Mouse (Mus musculus) kidney, embryonic 16.5 days (tissue): ENCODE data around the gene Egfl7. TPM values are rescaled to one million over a fixed set of nuclear protein-coding genes. Genes with fewer than 3 reads are reported as not detected.

ENCODE experiments used
- ATAC-seq: fragments of 200-750 bp; cut with Nextera tagmentation; 2 replicates; pipeline ENCODE4 v1.8.0; 2017; ENCODE audit warnings: moderate TSS enrichment; ENCODE audit not compliant: low FRiP score, low TSS enrichment
- H3K27ac ChIP-seq: fragments of 300-500 bp; sonication (generic); 2 replicates; pipeline ENCODE4 v1.5.1; 2014; ENCODE audit warnings: low read length
- H3K27me3 ChIP-seq: fragments of 300-500 bp; sonication (generic); 2 replicates; pipeline ENCODE4 v1.6.1; 2014; ENCODE audit warnings: low read length, control low read depth, mixed read lengths; ENCODE audit not compliant: insufficient read depth
- H3K36me3 ChIP-seq: fragments of 300-500 bp; sonication (generic); 2 replicates; pipeline ENCODE4 v1.6.1; 2014; ENCODE audit warnings: low read length, control low read depth, mixed read lengths; ENCODE audit not compliant: insufficient read depth
- H3K4me1 ChIP-seq: fragments of 300-500 bp; sonication (generic); 2 replicates; pipeline ENCODE4 v1.6.1; 2014; ENCODE audit warnings: low read length, control low read depth, mixed read lengths; ENCODE audit not compliant: insufficient read depth
- H3K4me2 ChIP-seq: fragments of 300-500 bp; sonication (generic); replicated peaks from 2 replicates; pipeline ENCODE4 v1.6.1; 2014; ENCODE audit warnings: low read depth, low read length
- H3K4me3 ChIP-seq: fragments of 300-500 bp; sonication (generic); 2 replicates; pipeline ENCODE4 v1.5.1; 2014; ENCODE audit warnings: mild to moderate bottlenecking, low read length
- H3K9ac ChIP-seq: fragments of 300-500 bp; sonication (generic); replicated peaks from 2 replicates; pipeline ENCODE4 v1.6.1; 2014; ENCODE audit warnings: low read length
- H3K9me3 ChIP-seq: fragments of 300-500 bp; sonication (generic); 2 replicates; pipeline ENCODE4 v1.6.1; 2016; ENCODE audit warnings: low read length, control low read depth
- WGBS: fragments of 180-500 bp; shearing (Covaris S2); extraction: QIAGEN DNeasy Blood & Tissue Kit; methylation state at CpG from one replicate; pipeline ENCODE4 v1.1.7; 2014; 5-methylcytosine and 5-hydroxymethylcytosine counted together
- polyA plus RNA-seq: library from polyadenylated mRNA; unstranded; fragments of >200 nt; fragmentation: Nextera tagmentation; extraction: Ambion mirVana; gene quantifications from 2 replicates; pipeline ENCODE4 v1.2.1, GENCODE M21; 2015

Gene Egfl7
- 257 and 266 TPM in 2 replicates for polyA plus RNA-seq

- peak within 1 kb of the TSS; percentile 19; the same call in 1 of the 2 replicates for H3K4me2 ChIP-seq
- no peaks in the 10 kb centered on the region for H3K9me3 ChIP-seq
- peak within 1 kb of the TSS; percentile 66 for H3K27ac ChIP-seq
- WGBS, result 100% methylated on average over 1 of the region's 1 CpGs
- H3K4me1 ChIP-seq, result 0 out of 2 replicates have a peak, but pooled peaks cover 2% of the 10 kb centered on the region
- no peaks in the 10 kb centered on the region for H3K36me3 ChIP-seq
- 0 out of 2 replicates have a peak within 1 kb of the TSS, but pooled peaks have one; percentile 22 for H3K9ac ChIP-seq
- no peaks in the 10 kb centered on the region for H3K27me3 ChIP-seq
- ATAC-seq, result no peak
- no peak within 1 kb of the TSS for H3K4me3 ChIP-seq
Observed at GRCm38 (mm10) chr2:26579714-26580113, at the start of gene Egfl7. TSS of gene Egfl7 (plus strand) at chr2:26580014.

GRCm38 (mm10) chr2:26531829-26532228, 48.0 kb upstream of the Egfl7 start:
- WGBS, result 79% methylated on average over 6 of the region's 6 CpGs
- ATAC-seq, result no peak
- Histone ChIP-seq H3K9me3 (no peaks in the 10 kb centered on the region), H3K4me2 (no peak overlapping the region), H3K4me1 (peaks cover 29% of the 10 kb centered on the region), H3K36me3 (no peaks in the 10 kb centered on the region), H3K27me3 (no peaks in the 10 kb centered on the region), H3K9ac (no peak overlapping the region), H3K27ac (no peak overlapping the region), H3K4me3 (no peak overlapping the region)

GRCm38 (mm10) chr2:26533249-26533648, 46.6 kb upstream of the Egfl7 start:
- Histone ChIP-seq H3K27me3 (no peaks in the 10 kb centered on the region), H3K27ac (no peak overlapping the region), H3K4me1 (peaks cover 18% of the 10 kb centered on the region; the same call in 1 of the 2 replicates), H3K9me3 (no peaks in the 10 kb centered on the region), H3K4me2 (no peak overlapping the region), H3K9ac (no peak overlapping the region), H3K36me3 (no peaks in the 10 kb centered on the region), H3K4me3 (no peak overlapping the region)
- 45% methylated on average over 5 of the region's 5 CpGs for WGBS
- ATAC-seq, result no peak

GRCm38 (mm10) chr2:26534161-26534560, 45.7 kb upstream of the Egfl7 start:
- H3K4me1 ChIP-seq, result peaks cover 17% of the 10 kb centered on the region; the same call in 1 of the 2 replicates
- peak; percentile 52; the same call in 1 of the 2 replicates for ATAC-seq
- H3K27me3 ChIP-seq, result no peaks in the 10 kb centered on the region
- H3K4me2 ChIP-seq, result no peak overlapping the region
- no peaks in the 10 kb centered on the region for H3K36me3 ChIP-seq
- 48% methylated on average over 3 of the region's 3 CpGs for WGBS
- H3K9me3 ChIP-seq, result no peaks in the 10 kb centered on the region
- no peak overlapping the region for H3K4me3 ChIP-seq
- H3K9ac ChIP-seq, result no peak overlapping the region
- H3K27ac ChIP-seq, result no peak overlapping the region

- H3K27me3 ChIP-seq, result no peaks in the 10 kb centered on the region
- H3K4me1 ChIP-seq, result peaks cover 12% of the 10 kb centered on the region; the same call in 1 of the 2 replicates
- no peak overlapping the region for H3K4me3 ChIP-seq
- H3K9me3 ChIP-seq, result no peaks in the 10 kb centered on the region
- H3K27ac ChIP-seq, result no peak overlapping the region
- no peak; the same call in 1 of the 2 replicates for ATAC-seq
- no peaks in the 10 kb centered on the region for H3K36me3 ChIP-seq
- H3K4me2 ChIP-seq, result no peak overlapping the region
- 40% methylated on average over 2 of the region's 2 CpGs for WGBS
- no peak overlapping the region for H3K9ac ChIP-seq
Observed at GRCm38 (mm10) chr2:26534616-26535015, 45.2 kb upstream of the Egfl7 start.

GRCm38 (mm10) chr2:26535517-26536045, 44.2 kb upstream of the Egfl7 start:
- Histone ChIP-seq H3K4me3 (no peak overlapping the region), H3K27me3 (no peaks in the 10 kb centered on the region), H3K27ac (no peak overlapping the region), H3K36me3 (no peaks in the 10 kb centered on the region), H3K4me1 (peaks cover 15% of the 10 kb centered on the region; the same call in 1 of the 2 replicates), H3K4me2 (no peak overlapping the region), H3K9ac (no peak overlapping the region), H3K9me3 (no peaks in the 10 kb centered on the region)
- 55% methylated on average over 4 of the region's 4 CpGs for WGBS
- no peak for ATAC-seq

- WGBS, result 44% methylated on average over 2 of the region's 2 CpGs
- Histone ChIP-seq H3K4me3 (no peak overlapping the region), H3K27ac (no peak overlapping the region), H3K4me2 (no peak overlapping the region), H3K9ac (no peak overlapping the region), H3K4me1 (peaks cover 34% of the 10 kb centered on the region), H3K27me3 (no peaks in the 10 kb centered on the region), H3K9me3 (no peaks in the 10 kb centered on the region), H3K36me3 (no peaks in the 10 kb centered on the region)
- ATAC-seq, result no peak
Observed at GRCm38 (mm10) chr2:26539516-26539915, 40.3 kb upstream of the Egfl7 start.

GRCm38 (mm10) chr2:26540721-26541120, 39.1 kb upstream of the Egfl7 start:
- Histone ChIP-seq H3K4me2 (no peak overlapping the region), H3K27ac (0 out of 2 replicates have a peak overlapping the region, but pooled peaks have one; percentile 1)
- no peak for ATAC-seq

GRCm38 (mm10) chr2:26541258-26541910, 38.4 kb upstream of the Egfl7 start:
- peak; percentile 30; the same call in 1 of the 2 replicates for ATAC-seq
- no peaks in the 10 kb centered on the region for H3K9me3 ChIP-seq
- no peaks in the 10 kb centered on the region for H3K27me3 ChIP-seq
- no peak overlapping the region for H3K4me2 ChIP-seq
- WGBS, result 25% methylated on average over 9 of the region's 9 CpGs
- no peak overlapping the region for H3K9ac ChIP-seq
- no peaks in the 10 kb centered on the region for H3K36me3 ChIP-seq
- H3K4me1 ChIP-seq, result peaks cover 32% of the 10 kb centered on the region
- H3K27ac ChIP-seq, result 0 out of 2 replicates have a peak overlapping the region, but pooled peaks have one; percentile 19
- H3K4me3 ChIP-seq, result no peak overlapping the region

More at GRCm38 (mm10) chr2:26540721-26541120, 39.1 kb upstream of the Egfl7 start:
- Histone ChIP-seq H3K4me3 (no peak overlapping the region), H3K27me3 (no peaks in the 10 kb centered on the region), H3K9me3 (no peaks in the 10 kb centered on the region), H3K9ac (0 out of 2 replicates have a peak overlapping the region, but pooled peaks have one; percentile 3), H3K4me1 (peaks cover 32% of the 10 kb centered on the region), H3K36me3 (no peaks in the 10 kb centered on the region)
- WGBS, result 45% methylated on average over 7 of the region's 7 CpGs

GRCm38 (mm10) chr2:26543155-26543554, 36.7 kb upstream of the Egfl7 start:
- H3K27ac ChIP-seq, result no peak overlapping the region
- H3K27me3 ChIP-seq, result no peaks in the 10 kb centered on the region
- no peak for ATAC-seq
- no peaks in the 10 kb centered on the region for H3K9me3 ChIP-seq
- 63% methylated on average over 4 of the region's 4 CpGs for WGBS
- no peak overlapping the region for H3K4me3 ChIP-seq
- H3K4me1 ChIP-seq, result peaks cover 40% of the 10 kb centered on the region
- no peaks in the 10 kb centered on the region for H3K36me3 ChIP-seq
- H3K9ac ChIP-seq, result no peak overlapping the region
- H3K4me2 ChIP-seq, result no peak overlapping the region
